Mouse (Mus musculus) Patski (cell line): Measurements from ENCODE around the gene Adh4. TPM values are rescaled to one million over a fixed set of nuclear protein-coding genes. Genes with fewer than 3 reads are reported as not detected.
A peak's percentile ranks its signal among the peaks of the same experiment; 100 is the strongest.
"Not testable (repeated sequence)": the region's sequence is repeated elsewhere in the genome, so short reads cannot be mapped to it uniquely, and the experiment has no call there.

Experiments
- ATAC-seq: fragments of 100-300 bp; one replicate; pipeline ENCODE4 v1.8.0; 2021
- CTCF ChIA-PET: fragments of 350-600 bp; sonication (Branson Sonifier 250); formaldehyde crosslinking; loops from one replicate; lab custom pipeline; 2022; ENCODE audit warnings: inconsistent platforms; lab: Charles Lee
- POLR2A ChIA-PET: fragments of 350-600 bp; sonication (Branson Sonifier 250); formaldehyde crosslinking; loops from one replicate; lab custom pipeline; 2022; ENCODE audit warnings: antibody characterized with exemption, inconsistent platforms; lab: Charles Lee
- DNase-seq: peaks from one replicate; pipeline ENCODE4 v3.0.0-alpha.2; 2011; ENCODE audit warnings: low read depth, low spot score
- H3K27me3 ChIP-seq: fragments of 371-371 bp; one replicate; pipeline ENCODE4 v1.5.1; 2021
- CTCF ChIP-seq: fragments of 100-300 bp; IDR thresholded peaks from one replicate; pipeline ENCODE4 v1.5.1; 2021
- in situ Hi-C: fragments of 300-500 bp; cut with MboI; formaldehyde crosslinking; loops from 3 replicates; pipeline ENCODE4 v1.11.1; 2018; ENCODE audit warnings: low pct_unique_long_range_greater_than_20kb, mixed read lengths
- polyA plus RNA-seq: library from polyadenylated mRNA; unstranded; gene quantifications from one replicate; pipeline ENCODE4 v1.2.3, GENCODE M21; 2021

Adh4 gene
- polyA plus RNA-seq: not detected

DNA sequence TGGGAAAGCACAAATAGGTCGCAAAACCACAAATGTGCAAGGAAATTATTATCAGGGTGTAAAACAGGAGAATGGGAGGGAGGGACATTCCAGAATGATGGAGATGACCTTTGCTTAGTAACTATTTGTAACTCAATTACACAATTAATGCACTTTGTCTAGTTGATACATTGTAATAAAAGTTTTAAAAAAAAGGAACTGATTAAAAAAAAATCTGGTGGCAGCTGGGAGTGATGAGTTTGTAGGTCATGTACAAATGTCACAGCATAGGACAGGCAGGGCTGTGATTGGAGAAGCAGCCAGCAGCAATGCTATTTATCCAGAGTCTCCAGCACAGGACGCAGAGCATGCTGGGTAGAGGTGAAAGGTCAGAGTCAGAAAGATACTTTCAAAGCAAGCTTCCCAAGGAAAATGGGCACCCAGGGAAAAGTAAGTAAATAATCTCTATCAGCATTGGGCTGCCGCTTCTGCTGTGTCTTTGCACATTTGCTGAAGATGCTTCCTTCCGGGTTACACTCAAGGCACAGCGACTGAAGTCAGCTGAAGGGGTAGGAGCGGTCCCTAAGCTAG is at the start of gene Adh4:
TSS of gene Adh4 (plus strand) at position 346 of the 570 bp plus-strand sequence.
- ChIA-PET POLR2A (no interaction called here), CTCF (interaction anchor here (0.7 to 3.2 kb wide), 3 partner anchors 13 to 219 kb away, joined by 3 to 6 read pairs (median 3); no protein-coding TSS in a partner anchor)
- in situ Hi-C loops: no loop called here
- TF ChIP-seq CTCF: no peak
- ATAC-seq (no peak), DNase-seq (no peak)
- H3K27me3 ChIP-seq: no peaks in the 10 kb centered on the region

DNA sequence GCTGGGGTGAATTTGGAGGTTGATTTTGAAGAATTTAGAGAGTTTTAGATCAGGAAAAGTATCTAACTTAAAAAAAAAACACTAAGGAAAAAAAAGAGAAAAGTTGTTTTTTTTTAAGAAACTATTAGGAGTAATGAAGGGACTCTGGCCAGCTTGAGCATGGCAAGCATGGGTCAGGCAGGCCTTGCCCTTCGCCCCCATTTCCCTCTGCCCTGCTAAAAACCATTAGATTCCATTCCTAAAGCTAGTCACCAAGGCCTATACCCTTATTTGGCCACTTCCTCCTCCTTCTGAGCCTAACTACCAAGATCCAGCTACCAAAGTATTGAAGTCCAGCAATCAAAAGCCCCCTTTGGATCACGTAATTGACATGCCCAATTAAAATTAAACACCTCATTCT is 49.1 kb upstream of the Adh4 start:
- TF ChIP-seq CTCF: no peak
- ChIA-PET CTCF (interaction anchor here (0.8 to 1.0 kb wide), 3 partner anchors 36 to 143 kb away, joined by 3 to 4 read pairs (median 3); no protein-coding TSS in a partner anchor), POLR2A (no interaction called here)
- DNase-seq (no peak), ATAC-seq (no peak)
- H3K27me3 ChIP-seq: no peaks in the 10 kb centered on the region
- in situ Hi-C loops: no loop called here

DNA sequence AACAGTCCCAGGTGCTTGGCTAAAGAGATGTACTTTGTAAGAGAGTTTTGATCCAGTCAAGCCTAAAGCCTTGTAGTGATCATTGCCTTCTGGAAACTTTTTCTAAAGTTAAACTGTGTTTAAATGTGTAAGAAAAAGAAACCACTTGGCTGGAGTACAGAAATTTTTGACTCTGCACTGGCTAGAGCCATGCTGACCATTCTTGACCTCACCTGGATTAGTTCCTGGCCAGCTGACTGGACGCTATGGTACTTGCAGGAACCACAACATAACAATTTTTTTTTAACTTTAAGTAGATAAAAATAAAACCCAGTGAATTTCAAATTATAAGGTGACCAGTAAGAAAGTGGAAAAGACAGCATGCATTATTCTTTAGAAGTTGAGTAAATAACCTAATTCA is 45.7 kb upstream of the Adh4 start:
- ATAC-seq: peak; percentile 26
- POLR2A ChIA-PET: no interaction called here
- CTCF ChIA-PET: interaction anchor here (1.0 to 2.4 kb wide), 5 partner anchors 14 to 172 kb away, joined by 3 to 9 read pairs (median 4); no protein-coding TSS in a partner anchor

DNA sequence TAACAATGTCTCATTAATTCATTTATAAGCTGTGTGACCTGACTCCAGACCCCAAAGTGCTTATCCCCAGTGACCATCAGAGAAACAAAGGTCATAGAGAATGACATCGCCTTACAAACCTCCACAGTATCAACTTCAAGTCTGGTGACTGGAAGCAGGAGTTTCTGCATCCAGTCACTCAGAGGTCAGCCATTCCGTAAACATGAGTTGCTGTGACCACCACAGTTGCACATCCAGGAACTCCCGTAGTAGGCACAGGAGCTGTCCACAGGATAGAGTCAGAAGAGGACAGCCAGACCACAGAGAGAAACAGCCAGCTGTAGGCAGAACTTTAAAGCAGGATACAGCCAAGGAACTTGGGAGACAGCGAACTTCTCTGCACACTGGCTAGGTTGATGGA is 45.0 kb upstream of the Adh4 start:
- DNase-seq (peak; percentile 61), ATAC-seq (peak; percentile 82)
- POLR2A ChIA-PET, in situ Hi-C loops, H3K27me3 ChIP-seq: not testable (repeated sequence)
- CTCF ChIA-PET: interaction anchor here (1.1 to 2.4 kb wide), 5 partner anchors 14 to 172 kb away, joined by 3 to 9 read pairs (median 4); no protein-coding TSS in a partner anchor

More for the DNA sequence above, 45.7 kb upstream of the Adh4 start:
- no peaks in the 10 kb centered on the region for H3K27me3 ChIP-seq
- no peak for TF ChIP-seq CTCF
- DNase-seq: peak; percentile 79
- in situ Hi-C loops: no loop called here

DNA sequence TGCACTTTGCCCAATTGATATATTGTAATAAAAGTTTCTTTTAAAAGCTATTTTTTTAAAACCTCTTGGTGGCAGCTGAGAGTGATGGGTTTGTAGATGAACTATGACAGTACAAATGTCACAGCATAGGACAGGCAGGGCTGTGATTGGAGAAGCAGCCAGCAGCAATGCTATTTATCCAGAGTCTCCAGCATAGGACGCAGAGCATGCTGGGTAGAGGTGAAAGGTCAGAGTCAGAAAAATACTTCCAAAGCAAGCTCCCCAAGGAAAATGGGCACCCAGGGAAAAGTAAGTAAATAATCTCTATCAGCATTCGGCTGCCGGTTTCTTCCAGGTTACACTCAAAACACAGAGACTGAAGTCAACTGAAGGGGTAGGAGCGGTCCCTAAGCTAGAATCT is 41.3 kb upstream of the Adh4 start:
- POLR2A ChIA-PET: no interaction called here
- no peak for TF ChIP-seq CTCF
- in situ Hi-C loops: no loop called here
- CTCF ChIA-PET: no interaction called here
- DNase-seq (no peak), ATAC-seq (no peak)
- H3K27me3 ChIP-seq: no peaks in the 10 kb centered on the region

DNA sequence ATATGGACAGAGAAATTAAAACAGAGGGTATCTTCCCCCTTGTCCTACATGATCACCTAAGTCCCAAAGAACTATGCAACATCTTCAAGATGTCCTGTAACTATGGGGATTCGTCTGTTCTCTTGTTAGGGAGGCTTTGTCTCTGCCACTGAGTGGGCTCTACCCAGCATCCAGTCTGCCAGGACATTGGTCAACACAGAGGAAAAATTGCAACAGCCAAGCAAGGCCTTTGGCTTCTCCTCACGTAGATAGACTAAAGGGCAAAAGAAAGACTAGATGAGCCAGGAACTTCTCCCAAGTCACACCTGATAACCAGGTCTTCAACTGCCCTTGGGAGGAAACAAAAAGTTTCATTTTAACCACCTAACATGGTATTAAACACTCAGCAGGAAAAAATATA is 40.1 kb upstream of the Adh4 start:
- no peak for ATAC-seq
- TF ChIP-seq CTCF: no peak
- POLR2A ChIA-PET: no interaction called here
- in situ Hi-C loops: no loop called here
- DNase-seq: no peak
- CTCF ChIA-PET: no interaction called here
- no peaks in the 10 kb centered on the region for H3K27me3 ChIP-seq

DNA sequence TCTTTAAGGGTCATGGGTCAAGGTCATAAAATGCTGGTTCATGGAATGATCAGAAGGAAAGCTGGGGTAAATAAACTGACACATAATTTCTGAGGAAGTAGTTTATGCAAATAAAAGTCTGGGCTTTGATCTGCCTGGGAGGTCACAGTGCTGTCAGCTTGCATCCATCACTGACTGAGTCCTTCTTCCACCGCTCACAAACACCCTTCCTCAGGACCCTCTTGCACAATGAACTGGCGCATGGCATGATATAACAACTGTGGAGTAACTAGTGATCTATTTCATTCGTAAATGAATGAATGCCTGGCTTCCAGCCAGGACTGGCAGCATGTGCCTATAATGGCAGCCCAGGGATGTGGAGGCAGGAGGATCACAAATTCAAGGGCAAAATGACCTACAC is 34.1 kb upstream of the Adh4 start:
- ChIA-PET POLR2A (interaction anchor here (0.6 kb wide), 2 partner anchors 21 to 99 kb away, joined by 3 to 5 read pairs; no protein-coding TSS in a partner anchor), CTCF (interaction anchor here (1.7 kb wide), 1 partner anchor 23 kb away, joined by 4 read pairs; no protein-coding TSS in a partner anchor)
- ATAC-seq (no peak), DNase-seq (peak; percentile 71)
- TF ChIP-seq CTCF: no peak
- in situ Hi-C loops: no loop called here
- no peaks in the 10 kb centered on the region for H3K27me3 ChIP-seq

DNA sequence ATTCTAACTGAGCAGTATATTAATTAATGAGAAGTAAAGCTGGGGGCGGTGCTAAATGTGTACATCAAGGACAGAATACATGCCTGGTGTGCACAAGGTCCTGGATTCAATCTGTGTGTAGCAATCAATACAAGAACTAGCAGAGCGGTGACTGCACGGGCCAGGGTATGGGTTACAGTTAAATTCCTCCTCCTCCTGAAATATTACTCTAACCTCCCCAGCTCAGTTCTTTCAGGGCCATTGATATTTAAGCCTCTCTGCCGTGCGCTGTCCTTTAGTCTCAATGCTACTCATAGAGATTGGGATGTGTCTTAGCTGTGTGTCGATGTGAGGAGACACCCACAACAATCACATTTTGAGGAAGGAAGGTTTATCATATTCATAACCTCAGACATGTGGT is 28.1 kb upstream of the Adh4 start:
- ATAC-seq (no peak), DNase-seq (no peak)
- H3K27me3 ChIP-seq: no peaks in the 10 kb centered on the region
- no peak for TF ChIP-seq CTCF
- CTCF ChIA-PET: interaction anchor here (1.1 kb wide), 1 partner anchor 13 kb away, joined by 3 read pairs; no protein-coding TSS in a partner anchor
- POLR2A ChIA-PET: no interaction called here
- in situ Hi-C loops: no loop called here

DNA sequence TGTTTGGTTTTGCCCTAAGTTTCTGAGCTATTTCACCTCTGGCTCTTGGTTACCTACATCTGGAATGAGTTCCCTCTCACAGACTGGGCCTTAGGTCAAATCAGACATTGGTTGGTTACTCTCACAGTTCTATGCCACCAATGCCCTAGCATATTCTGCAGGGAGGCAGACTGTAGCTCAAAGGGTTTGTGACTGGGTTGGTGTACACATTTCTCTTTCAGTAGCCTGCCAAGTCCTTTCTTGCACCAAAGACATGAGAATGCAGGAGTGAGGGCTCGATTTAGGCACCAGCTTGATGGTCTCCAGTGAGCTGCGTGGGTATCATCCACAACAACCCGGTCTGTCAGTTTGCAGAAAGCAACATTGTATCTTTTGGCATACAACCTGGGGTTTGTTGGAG is 10.4 kb upstream of the Adh4 start:
- DNase-seq (no peak), ATAC-seq (no peak)
- POLR2A ChIA-PET: no interaction called here
- CTCF ChIA-PET: interaction anchor here (0.9 to 7.1 kb wide), 16 partner anchors 10 to 207 kb away, joined by 3 to 88 read pairs (median 6); partner anchors contain the start of gene Adh7
- in situ Hi-C loops: loop anchor here (5.0 to 10.0 kb wide), 2 partner anchors 183 to 210 kb away; partner anchors contain the start of gene 4930579F01Rik
- no peaks in the 10 kb centered on the region for H3K27me3 ChIP-seq
- TF ChIP-seq CTCF: no peak

DNA sequence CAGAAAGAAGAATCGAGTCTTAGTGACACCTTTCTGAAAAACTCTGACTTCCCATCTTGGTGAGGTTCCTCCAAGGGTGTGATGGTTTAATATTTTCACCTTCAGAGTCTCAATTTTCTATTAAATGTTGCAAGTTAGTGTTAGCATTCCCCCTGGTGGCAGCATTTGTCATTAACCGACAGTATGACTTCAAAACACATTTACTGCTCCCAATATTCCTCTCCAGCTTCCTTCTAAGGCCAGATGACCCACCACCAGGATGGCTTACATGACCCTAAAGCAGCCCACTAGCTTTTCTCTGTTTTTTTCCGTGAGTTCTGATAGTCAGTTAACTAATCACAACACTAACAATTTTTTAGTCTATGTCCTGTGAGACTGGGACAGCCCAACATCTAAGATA is 9.9 kb upstream of the Adh4 start:
- DNase-seq (no peak), ATAC-seq (no peak)
- TF ChIP-seq CTCF: peak; percentile 84
- CTCF ChIA-PET: interaction anchor here (0.7 to 7.1 kb wide), 15 partner anchors 9 to 208 kb away, joined by 3 to 88 read pairs (median 6); partner anchors contain the start of gene Adh7
- no peaks in the 10 kb centered on the region for H3K27me3 ChIP-seq
- in situ Hi-C loops: loop anchor here (10.0 kb wide), 1 partner anchor 211 kb away; the partner anchor contains the start of gene 4930579F01Rik
- POLR2A ChIA-PET: no interaction called here

DNA sequence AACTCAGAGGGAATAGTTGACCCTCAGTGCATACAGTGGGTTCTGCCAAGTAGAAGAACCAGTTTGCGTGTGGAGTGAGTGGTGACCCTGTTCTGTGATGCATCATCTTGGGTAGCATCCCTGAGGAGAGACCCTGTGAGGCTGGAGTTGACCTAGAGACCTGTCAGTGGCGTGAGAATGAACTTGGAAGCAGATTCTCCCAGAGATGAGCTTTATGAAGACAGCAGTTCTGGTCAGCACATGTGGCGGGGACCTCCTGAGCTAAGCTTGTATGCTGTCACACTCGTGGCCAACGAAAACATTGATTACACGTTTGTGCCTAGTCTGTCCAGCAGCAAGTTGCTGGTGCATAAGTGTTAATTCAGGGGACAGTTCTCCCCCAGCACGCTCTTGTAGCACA is 9.4 kb upstream of the Adh4 start:
- no peak for DNase-seq
- in situ Hi-C loops: loop anchor here (10.0 kb wide), 1 partner anchor 211 kb away; the partner anchor contains the start of gene 4930579F01Rik
- ChIA-PET POLR2A (no interaction called here), CTCF (interaction anchor here (0.7 to 7.1 kb wide), 14 partner anchors 9 to 208 kb away, joined by 3 to 88 read pairs (median 6); partner anchors contain the start of gene Adh7)
- no peaks in the 10 kb centered on the region for H3K27me3 ChIP-seq
- ATAC-seq: no peak
- TF ChIP-seq CTCF: no peak
